Mouse (Mus musculus): ENCODE data around the gene Ankfn1.

GRCm38 (mm10) chr11:89811403-89811802 is 34.0 kb upstream of the Ankfn1 start:
- TF ChIP-seq MYOG (IDR thresholded peaks at IDR 0.05; ENCODE audit: control insufficient read depth in 1 of 3, insufficient read depth in 1 of 3, insufficient read length in 2 of 3, low read depth in 2 of 3) (no peak), POLR2A (IDR thresholded peaks at IDR 0.05; ENCODE audit: insufficient read length, low read depth) (no peak), E2F4 (IDR thresholded peaks at IDR 0.05; ENCODE audit: insufficient read depth) (no peak), MYOD1 (IDR thresholded peaks at IDR 0.05; ENCODE audit: control insufficient read depth in 1 of 3, insufficient read length in 2 of 3, low read depth in 2 of 3) (no peak), CEBPB (IDR thresholded peaks at IDR 0.05; ENCODE audit: insufficient read depth, poor library complexity, severe bottlenecking) (no peak), TCF12 (IDR thresholded peaks at IDR 0.05; ENCODE audit: insufficient read depth, poor library complexity, severe bottlenecking) (no peak), USF1 (IDR thresholded peaks at IDR 0.05; ENCODE audit: low read depth) (no peak)
